In the genomic region with DNA sequence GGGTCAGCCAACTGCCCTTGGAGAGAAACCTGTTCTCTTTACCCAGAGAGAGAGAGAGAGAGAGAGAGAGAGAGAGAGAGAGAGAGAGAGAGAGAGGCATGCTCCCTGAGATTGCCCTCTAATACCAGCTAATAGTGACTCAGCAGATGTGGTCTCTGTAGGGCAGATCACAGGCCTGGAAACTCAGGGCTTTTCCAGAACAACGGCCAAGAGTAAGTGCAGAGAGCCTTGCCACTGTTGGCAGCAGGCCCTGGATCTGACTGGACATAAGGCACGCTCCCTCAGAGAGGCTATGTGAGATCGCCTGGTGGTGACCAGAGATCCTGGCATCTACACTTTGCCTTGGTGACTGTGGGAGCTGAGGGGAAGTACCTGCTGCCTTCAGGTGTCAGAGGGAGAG, we compare ENCODE assay signal across 9 mouse cellular contexts. TPM values are rescaled to one million over a fixed set of nuclear protein-coding genes. Genes with fewer than 3 reads are reported as not detected.
DNase-seq lines count a peak whose midpoint lies in the region; ATAC-seq lines count a peak whose summit lies in the region.
"Had no signal": no experiment of that assay in that cellular context is flagged by ENCODE, and none has a peak within 500 bp of the region (broad histone marks: within the 10 kb centered on the region; RNA-seq: fewer than 3 reads in every experiment).

No protein-coding gene starts in this region.

- peak; percentile 38 for DNase-seq in urinary bladder, adult 2 months (ENCODE audit: low spot score)
- no peak for DNase-seq in urinary bladder, postnatal 10 days (ENCODE audit: low spot score)
- DNase-seq in cerebellum, postnatal 36 days, result peak; percentile 65 to 71
- DNase-seq in heart, postnatal 14 days, result peak; percentile 73 to 77
- DNase-seq in lung, postnatal 4 days, result peak; percentile 49 to 66
- DNase-seq in frontal cortex, postnatal 10 days (ENCODE audit: low spot score in 2 of 2), result no peak
- DNase-seq in layer of hippocampus, adult 9-10 months (ENCODE audit: low spot score), result no peak

- no peak for ATAC-seq in inflammation-experienced regulatory T-cells, adult 6 months

- intact Hi-C loops in heart, postnatal 14 days (cut with DNase I), result no loop called here

RNA-seq across cellular contexts. Expression of a gene that starts 10.9 kb away (rescaled TPM):
- polyA plus RNA-seq in urinary bladder, adult 2 months (2012; rRNA removed), result 159 and 184 TPM in 2 replicates
- 10 to 100 TPM; 20.7 to 25.9 TPM for total RNA-seq in heart, postnatal 14 days (2021)
- polyA plus RNA-seq in inflammation-experienced regulatory T-cells, adult 6 months (2017; shearing (Covaris generic)), result 100 to 1,000 TPM in 2 of 3 experiments, 10 to 100 TPM in 1; 40.9 to 267 (median 215) TPM

RNA-seq across cellular contexts. Expression of a gene that starts 41.3 kb away (rescaled TPM):
- 0.28 and 0.33 TPM in 2 replicates for polyA plus RNA-seq in urinary bladder, adult 2 months (2012; rRNA removed)
- total RNA-seq in heart, postnatal 14 days (2021), result not detected
- not detected for polyA plus RNA-seq in inflammation-experienced regulatory T-cells, adult 6 months (2017; shearing (Covaris generic))
- polyA plus RNA-seq: large intestine, adult 2 months had no signal

Comparison
In these comparisons a context has a peak if more than half of its experiments do, and no peak if none do; other contexts are left out.
1. DNase-seq: peak in urinary bladder, adult 2 months (single experiment), cerebellum, postnatal 36 days (2 of 2), heart, postnatal 14 days (2 of 2) and lung, postnatal 4 days (2 of 2); none in urinary bladder, postnatal 10 days (single experiment), frontal cortex, postnatal 10 days (0 of 2) and layer of hippocampus, adult 9-10 months (single experiment).